Mouse (Mus musculus) midbrain, embryonic 16.5 days (tissue): Measurements from ENCODE around the gene Ppm1b. TPM values are rescaled to one million over a fixed set of nuclear protein-coding genes. Genes with fewer than 3 reads are reported as not detected.

ENCODE experiments used
- ATAC-seq: fragments of 200-750 bp; cut with Nextera tagmentation; 2 replicates; pipeline ENCODE4 v1.8.0; 2017; ENCODE audit warnings: moderate TSS enrichment
- H3K27ac ChIP-seq: fragments of 300-500 bp; sonication (generic); 2 replicates; pipeline ENCODE4 v1.5.1; 2014; ENCODE audit warnings: mild to moderate bottlenecking, low read length, mixed read lengths
- H3K27me3 ChIP-seq: fragments of 300-500 bp; sonication (generic); 2 replicates; pipeline ENCODE4 v1.6.1; 2014; ENCODE audit warnings: low read depth, low read length, mixed read lengths; ENCODE audit not compliant: control insufficient read depth, insufficient read depth
- H3K36me3 ChIP-seq: fragments of 300-500 bp; sonication (generic); 2 replicates; pipeline ENCODE4 v1.6.1; 2014; ENCODE audit warnings: mild to moderate bottlenecking, low read length, moderate library complexity, mixed read lengths; ENCODE audit not compliant: control insufficient read depth, insufficient read depth
- H3K4me1 ChIP-seq: fragments of 300-500 bp; sonication (generic); 2 replicates; pipeline ENCODE4 v1.6.1; 2014; ENCODE audit warnings: mild to moderate bottlenecking, low read length, mixed read lengths; ENCODE audit not compliant: control insufficient read depth, insufficient read depth
- H3K4me2 ChIP-seq: fragments of 300-500 bp; sonication (generic); 2 replicates; pipeline ENCODE4 v1.6.1; 2014; ENCODE audit warnings: mild to moderate bottlenecking, low read length, mixed read lengths
- H3K4me3 ChIP-seq: fragments of 300-500 bp; sonication (generic); 2 replicates; pipeline ENCODE4 v1.5.1; 2014; ENCODE audit warnings: low read depth, mild to moderate bottlenecking, low read length, moderate library complexity, mixed read lengths
- H3K9ac ChIP-seq: fragments of 300-500 bp; sonication (generic); 2 replicates; pipeline ENCODE4 v1.6.1; 2014; ENCODE audit warnings: low read depth, low read length, mixed read lengths
- H3K9me3 ChIP-seq: fragments of 300-500 bp; sonication (generic); replicated peaks from 2 replicates; pipeline ENCODE4 v1.6.1; 2014; ENCODE audit warnings: mild to moderate bottlenecking, low read length, mixed read lengths; ENCODE audit not compliant: control insufficient read depth, poor library complexity, severe bottlenecking
- WGBS: fragments of 180-500 bp; shearing (Covaris S2); extraction: QIAGEN DNeasy Blood & Tissue Kit; methylation state at CpG from one replicate; pipeline ENCODE4 v1.1.7; 2014; 5-methylcytosine and 5-hydroxymethylcytosine counted together
- polyA plus RNA-seq: library from polyadenylated mRNA; unstranded; fragments of >200 nt; fragmentation: Nextera tagmentation; extraction: Ambion mirVana; gene quantifications from 2 replicates; pipeline ENCODE4 v1.2.1, GENCODE M21; 2015

The Ppm1b gene
- polyA plus RNA-seq, 1 experiment from 2014 or later: 74.1 TPM

DNA sequence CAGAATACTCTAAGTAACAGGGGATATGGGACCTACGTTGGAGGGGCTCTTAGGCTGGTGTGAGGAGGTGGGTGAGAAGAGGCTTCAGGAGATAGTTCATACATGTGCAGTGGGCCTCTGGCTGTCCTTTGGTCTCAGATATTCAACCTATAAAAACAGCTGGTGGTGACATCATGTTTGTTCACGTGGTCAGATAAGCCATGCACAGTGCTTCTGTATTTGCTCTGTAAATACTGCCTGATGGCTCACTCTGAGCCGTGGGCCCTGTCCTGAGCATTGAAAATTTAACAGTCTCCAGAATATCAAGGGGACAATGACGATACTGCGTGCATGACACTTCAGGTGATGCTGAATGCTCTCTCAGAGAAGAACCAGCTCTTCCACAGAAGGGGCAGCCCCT lies 81.3 kb downstream of the Ppm1b start:
- H3K27me3 ChIP-seq: no peaks in the 10 kb centered on the region
- H3K4me2 ChIP-seq: no peak overlapping the region
- no peaks in the 10 kb centered on the region for H3K9me3 ChIP-seq
- H3K9ac ChIP-seq: no peak overlapping the region
- H3K27ac ChIP-seq: no peak overlapping the region
- no peak for ATAC-seq
- no peaks in the 10 kb centered on the region for H3K36me3 ChIP-seq
- WGBS: 86% methylated on average over 5 of the region's 5 CpGs
- no peaks in the 10 kb centered on the region for H3K4me1 ChIP-seq
- H3K4me3 ChIP-seq: no peak overlapping the region

- Histone ChIP-seq H3K9ac (no peak overlapping the region), H3K27me3 (no peaks in the 10 kb centered on the region)
Measured at GRCm38 (mm10) chr17:85038311-85038710, 81.8 kb downstream of the Ppm1b start.

DNA sequence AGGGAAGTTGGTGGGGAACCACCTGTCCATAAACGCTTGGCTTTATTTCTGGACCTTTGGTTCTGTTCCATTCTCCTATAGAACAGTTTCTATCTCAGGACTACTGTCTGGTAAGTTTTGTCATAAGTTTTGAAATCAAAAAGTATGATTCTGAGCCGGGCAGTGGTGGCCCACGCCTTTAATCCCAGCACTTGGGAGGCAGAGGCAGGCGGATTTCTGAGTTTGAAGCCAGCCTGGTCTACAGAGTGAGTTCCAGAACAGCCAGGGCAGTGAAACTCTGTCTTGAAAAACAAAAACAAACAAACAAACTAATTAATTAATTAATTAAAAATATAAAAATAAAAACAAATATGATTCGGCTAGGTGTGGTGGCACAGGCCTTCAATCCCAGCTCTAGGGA lies 82.2 kb downstream of the Ppm1b start:
- Histone ChIP-seq H3K36me3 (no peaks in the 10 kb centered on the region), H3K27ac (no peak overlapping the region), H3K4me3 (no peak overlapping the region), H3K4me1 (no peaks in the 10 kb centered on the region), H3K4me2 (no peak overlapping the region), H3K27me3 (no peaks in the 10 kb centered on the region), H3K9me3 (no peaks in the 10 kb centered on the region), H3K9ac (no peak overlapping the region)
- 97% methylated on average over 5 of the region's 5 CpGs for WGBS
- ATAC-seq: no peak

More at GRCm38 (mm10) chr17:85038311-85038710, 81.8 kb downstream of the Ppm1b start:
- 91% methylated on average over 4 of the region's 4 CpGs for WGBS
- Histone ChIP-seq H3K9me3 (no peaks in the 10 kb centered on the region), H3K4me1 (no peaks in the 10 kb centered on the region), H3K27ac (no peak overlapping the region), H3K36me3 (no peaks in the 10 kb centered on the region), H3K4me3 (no peak overlapping the region), H3K4me2 (no peak overlapping the region)
- ATAC-seq: no peak

DNA sequence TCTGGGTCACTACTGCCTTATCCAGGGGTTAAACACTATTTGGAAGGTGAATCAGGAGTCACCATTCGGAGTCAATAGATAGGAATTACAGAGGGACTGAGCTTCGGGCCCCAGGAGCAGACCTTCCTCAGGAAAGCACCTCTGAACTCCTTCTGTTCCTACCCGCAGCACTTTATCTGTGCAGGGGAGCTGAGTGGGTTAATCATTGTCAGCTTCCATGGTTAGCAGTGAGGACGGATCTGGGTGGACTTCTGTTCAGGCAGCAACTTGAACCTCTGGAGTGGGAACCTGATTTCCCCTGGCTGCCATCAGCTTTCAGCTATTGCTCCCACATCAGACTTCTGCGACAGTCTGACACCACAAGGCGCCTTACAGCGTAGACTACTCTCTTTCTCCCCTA lies 84.4 kb downstream of the Ppm1b start:
- no peaks in the 10 kb centered on the region for H3K4me1 ChIP-seq

DNA sequence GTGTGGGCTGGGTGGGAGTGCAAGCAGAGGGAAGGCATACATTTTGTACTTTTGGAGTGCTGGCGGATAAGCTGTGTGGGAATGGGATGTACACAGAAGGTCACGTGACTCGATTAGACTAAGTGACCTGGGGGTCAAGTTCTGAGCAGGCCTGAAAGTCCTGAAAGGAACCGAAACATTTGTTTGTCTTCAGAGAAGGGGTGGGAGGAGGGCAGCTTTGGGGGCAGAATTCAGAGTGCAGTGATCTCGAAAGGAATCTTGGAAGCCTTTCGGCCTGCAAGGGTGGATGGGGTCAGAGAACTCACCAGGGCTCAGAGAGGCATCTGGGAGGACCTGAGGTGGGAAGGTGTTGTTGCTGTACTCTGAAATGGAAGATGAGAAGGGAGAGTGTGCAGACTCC lies 85.9 kb downstream of the Ppm1b start:
- ATAC-seq: no peak
- no peaks in the 10 kb centered on the region for H3K36me3 ChIP-seq
- H3K9ac ChIP-seq: no peak overlapping the region
- H3K4me1 ChIP-seq: no peaks in the 10 kb centered on the region
- no peak overlapping the region for H3K4me3 ChIP-seq
- WGBS: 67% methylated on average over 6 of the region's 6 CpGs
- no peaks in the 10 kb centered on the region for H3K27me3 ChIP-seq
- no peak overlapping the region for H3K4me2 ChIP-seq
- H3K27ac ChIP-seq: no peak overlapping the region
- no peaks in the 10 kb centered on the region for H3K9me3 ChIP-seq

More for the DNA sequence above, 84.4 kb downstream of the Ppm1b start:
- Histone ChIP-seq H3K36me3 (no peaks in the 10 kb centered on the region), H3K9ac (no peak overlapping the region), H3K4me2 (no peak overlapping the region), H3K9me3 (no peaks in the 10 kb centered on the region), H3K4me3 (no peak overlapping the region), H3K27me3 (no peaks in the 10 kb centered on the region), H3K27ac (no peak overlapping the region)
- ATAC-seq: no peak
- WGBS: 84% methylated on average over 7 of the region's 7 CpGs

GRCm38 (mm10) chr17:85043404-85043816 lies 86.9 kb downstream of the Ppm1b start:
- ATAC-seq: no peak
- no peak overlapping the region for H3K4me2 ChIP-seq
- WGBS: 86% methylated on average over 6 of the region's 6 CpGs

DNA sequence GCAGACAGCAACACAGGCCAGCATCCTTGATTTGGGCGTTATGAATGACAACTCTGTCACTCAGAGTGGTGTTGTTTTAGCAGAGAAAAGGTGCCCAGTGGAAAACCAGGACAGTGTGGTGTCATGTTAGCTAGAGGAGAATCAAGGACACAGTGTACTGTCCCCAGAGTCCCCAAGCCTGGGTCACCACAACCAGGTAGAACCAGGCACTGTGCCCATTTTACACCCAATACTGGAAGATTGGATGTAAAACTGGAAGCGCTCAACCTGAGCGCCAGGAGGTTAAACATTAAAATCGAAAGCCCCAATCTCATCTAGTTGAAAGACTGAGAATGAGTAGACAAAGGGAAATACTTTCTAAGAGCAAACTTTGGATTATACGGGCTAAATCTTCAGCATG lies 87.9 kb downstream of the Ppm1b start:
- H3K9ac ChIP-seq: no peak overlapping the region
- no peak for ATAC-seq
- no peaks in the 10 kb centered on the region for H3K4me1 ChIP-seq
- H3K4me3 ChIP-seq: no peak overlapping the region
- H3K9me3 ChIP-seq: no peaks in the 10 kb centered on the region
- no peak overlapping the region for H3K4me2 ChIP-seq
- no peaks in the 10 kb centered on the region for H3K27me3 ChIP-seq
- no peaks in the 10 kb centered on the region for H3K36me3 ChIP-seq
- H3K27ac ChIP-seq: no peak overlapping the region
- WGBS: 90% methylated on average over 5 of the region's 5 CpGs

More at GRCm38 (mm10) chr17:85043404-85043816, 86.9 kb downstream of the Ppm1b start:
- no peak overlapping the region for H3K4me3 ChIP-seq
- H3K36me3 ChIP-seq: no peaks in the 10 kb centered on the region
- H3K9ac ChIP-seq: no peak overlapping the region
- H3K27me3 ChIP-seq: no peaks in the 10 kb centered on the region
- H3K4me1 ChIP-seq: no peaks in the 10 kb centered on the region
- H3K9me3 ChIP-seq: no peaks in the 10 kb centered on the region
- no peak overlapping the region for H3K27ac ChIP-seq

DNA sequence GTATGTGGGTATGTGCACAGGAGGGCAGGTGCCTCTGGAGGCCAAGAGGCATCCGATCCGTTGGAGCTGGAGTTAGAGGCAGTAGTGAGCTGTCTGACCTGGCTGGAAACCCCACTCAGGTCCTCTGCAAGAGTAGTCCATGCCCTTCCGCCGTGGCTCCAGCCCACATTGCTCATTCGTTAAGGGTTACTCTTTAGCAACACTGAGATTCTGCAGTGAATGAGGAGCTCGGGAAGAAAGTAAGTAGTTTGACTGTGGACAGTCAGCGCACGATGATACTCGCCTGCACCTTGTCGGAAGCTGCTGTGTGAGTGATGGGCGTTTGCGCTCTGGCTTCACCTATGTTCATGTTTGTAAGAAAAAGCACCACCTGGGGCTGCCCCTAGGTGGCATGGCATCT lies 88.6 kb downstream of the Ppm1b start:
- H3K27me3 ChIP-seq: no peaks in the 10 kb centered on the region
- no peaks in the 10 kb centered on the region for H3K36me3 ChIP-seq
- no peak overlapping the region for H3K27ac ChIP-seq
- no peak overlapping the region for H3K9ac ChIP-seq
- ATAC-seq: no peak
- H3K9me3 ChIP-seq: no peaks in the 10 kb centered on the region
- WGBS: 89% methylated on average over 12 of the region's 12 CpGs
- H3K4me1 ChIP-seq: no peaks in the 10 kb centered on the region
- H3K4me3 ChIP-seq: no peak overlapping the region
- no peak overlapping the region for H3K4me2 ChIP-seq

DNA sequence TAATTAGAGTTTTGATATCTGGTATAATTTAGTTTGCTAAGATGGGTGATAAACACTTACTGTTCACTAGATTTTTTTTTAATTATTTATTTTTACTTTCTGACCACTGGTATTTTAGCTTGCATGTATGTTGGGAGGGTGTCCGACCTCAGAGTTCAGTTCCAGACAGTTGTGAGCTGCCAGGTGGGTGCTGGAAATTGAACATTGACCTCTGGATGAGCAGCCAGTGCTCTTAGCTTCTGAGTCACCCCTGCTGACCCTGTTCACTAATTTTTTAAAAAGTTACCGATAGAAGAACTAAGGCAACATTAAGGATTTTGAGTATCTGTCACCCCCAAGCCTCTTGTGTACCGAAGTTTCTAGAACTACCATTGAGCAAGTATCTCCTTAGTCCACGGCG lies 91.8 kb downstream of the Ppm1b start:
- H3K4me3 ChIP-seq: no peak overlapping the region
- H3K27me3 ChIP-seq: no peaks in the 10 kb centered on the region
- no peak overlapping the region for H3K27ac ChIP-seq
- ATAC-seq: no peak
- 93% methylated on average over 5 of the region's 5 CpGs for WGBS
- no peak overlapping the region for H3K9ac ChIP-seq
- H3K36me3 ChIP-seq: no peaks in the 10 kb centered on the region
- H3K9me3 ChIP-seq: no peaks in the 10 kb centered on the region
- no peak overlapping the region for H3K4me2 ChIP-seq
- no peaks in the 10 kb centered on the region for H3K4me1 ChIP-seq

DNA sequence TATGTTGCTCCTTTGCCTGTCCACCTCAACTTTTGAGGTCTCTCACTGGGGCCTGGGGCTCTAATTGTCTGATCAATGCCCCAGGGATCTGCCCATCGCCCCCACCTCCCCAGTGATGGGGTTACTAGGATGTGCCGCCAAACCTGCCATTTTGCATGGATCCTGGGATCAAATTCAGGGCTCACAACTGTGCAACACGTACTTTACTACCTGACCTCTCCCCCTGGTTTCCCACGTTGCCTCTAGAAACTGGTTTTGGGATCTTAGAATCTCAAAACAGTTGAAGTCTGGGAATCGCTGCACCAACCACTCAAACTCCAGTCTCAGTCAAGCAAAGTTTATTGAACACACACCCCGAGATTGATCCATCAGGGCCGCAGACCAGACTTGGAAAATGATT lies 101.7 kb downstream of the Ppm1b start:
- no peak for ATAC-seq
- H3K4me2 ChIP-seq: no peak overlapping the region
- peaks cover 3% of the 10 kb centered on the region; the same call in 1 of the 2 replicates for H3K36me3 ChIP-seq
- H3K9ac ChIP-seq: no peak overlapping the region
- H3K4me1 ChIP-seq: no peaks in the 10 kb centered on the region
- H3K27me3 ChIP-seq: no peaks in the 10 kb centered on the region
- no peaks in the 10 kb centered on the region for H3K9me3 ChIP-seq
- H3K27ac ChIP-seq: no peak overlapping the region
- WGBS: 95% methylated on average over 7 of the region's 7 CpGs
- H3K4me3 ChIP-seq: no peak overlapping the region
